Mouse (Mus musculus): ENCODE results near the gene D330020A13Rik. TPM values are rescaled to one million over a fixed set of nuclear protein-coding genes. Genes with fewer than 3 reads are reported as not detected.

Gene D330020A13Rik
- polyA plus RNA-seq, 1 experiment from 2014 or later = not detected

DNA sequence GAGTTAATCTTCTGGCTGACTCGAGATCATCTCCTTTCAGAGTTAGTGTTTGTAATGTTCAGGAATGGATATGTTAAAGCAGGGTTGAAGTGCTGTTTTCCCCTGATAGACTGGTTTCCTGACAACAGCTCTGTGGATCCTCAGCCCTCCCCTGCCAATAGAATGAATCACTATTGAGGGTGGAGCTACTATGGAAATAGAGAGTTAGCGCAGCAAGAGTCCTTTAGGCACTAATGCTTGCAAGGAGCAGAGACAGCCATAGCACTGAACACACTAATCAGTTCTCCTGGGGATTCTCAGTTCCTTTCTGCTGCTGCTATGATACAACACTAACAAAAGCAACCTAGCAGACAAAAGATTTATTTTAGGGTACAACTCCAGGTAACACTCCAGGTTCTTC lies 26.2 kb downstream of the D330020A13Rik start:
- Histone ChIP-seq H3K36me3 (ENCODE audit: insufficient read depth, low read length) (no peaks in the 10 kb centered on the region), H3K4me3 (ENCODE audit: low read depth, low read length) (no peak overlapping the region), H3K27me3 (replicated peaks; ENCODE audit: insufficient read depth, low read length) (no peaks in the 10 kb centered on the region), H3K27ac (ENCODE audit: low read length) (no peak overlapping the region), H3K9ac (replicated peaks; ENCODE audit: low read depth) (no peak overlapping the region), H3K4me2 (replicated peaks; ENCODE audit: low read depth, low read length) (no peak overlapping the region), H3K4me1 (ENCODE audit: insufficient read depth, low read depth, low read length) (no peaks in the 10 kb centered on the region), H3K9me3 (ENCODE audit: low read length) (no peaks in the 10 kb centered on the region)
- WGBS = 57% methylated on average over 2 of the region's 2 CpGs
- ATAC-seq (no peak), DNase-seq (ENCODE audit: low spot score) (no peak)
- TF ChIP-seq CTCF (IDR thresholded peaks at IDR 0.05) (no peak), EP300 (IDR thresholded peaks at IDR 0.05) (no peak)

DNA sequence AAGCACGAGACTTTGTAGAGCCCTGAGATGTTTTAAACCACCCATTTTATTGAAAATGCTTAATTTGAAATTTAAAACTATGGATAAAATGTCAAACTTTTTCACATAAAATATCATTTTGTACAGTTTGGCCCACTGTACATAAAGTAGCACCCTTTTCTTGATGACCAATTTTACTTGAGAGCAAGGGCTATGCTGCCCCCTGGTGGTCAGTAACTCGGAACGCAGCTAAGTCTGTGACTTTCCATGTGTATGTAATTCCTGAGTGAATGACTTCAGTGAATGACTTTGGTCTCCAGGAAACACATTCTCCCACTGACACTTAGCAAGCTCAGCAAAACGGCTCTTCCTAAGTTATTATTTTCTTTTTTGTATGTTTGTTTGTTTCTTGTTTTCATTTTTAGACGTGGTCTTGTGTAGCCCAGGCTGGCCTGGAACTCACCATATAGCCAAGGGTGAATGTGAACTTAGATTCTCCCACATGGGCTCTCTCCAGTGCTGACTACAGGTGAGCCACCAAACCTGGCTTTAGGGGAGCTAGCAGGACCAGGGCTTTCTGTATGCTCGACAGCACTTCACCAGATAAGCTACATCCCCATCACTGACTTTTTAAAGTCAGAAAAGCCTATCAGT lies 30.2 kb downstream of the D330020A13Rik start:
- H3K4me3 ChIP-seq (ENCODE audit: low read depth, low read length) = no peak overlapping the region
- TF ChIP-seq EP300 (IDR thresholded peaks at IDR 0.05) (no peak), CTCF (IDR thresholded peaks at IDR 0.05) (peak; percentile 93)
- H3K4me2 ChIP-seq (replicated peaks; ENCODE audit: low read depth, low read length) = no peak overlapping the region
- no peaks in the 10 kb centered on the region for H3K36me3 ChIP-seq (ENCODE audit: insufficient read depth, low read length)
- no peaks in the 10 kb centered on the region for H3K27me3 ChIP-seq (replicated peaks; ENCODE audit: insufficient read depth, low read length)
- no peaks in the 10 kb centered on the region for H3K9me3 ChIP-seq (ENCODE audit: low read length)
- peak; percentile 89 for DNase-seq (ENCODE audit: low spot score)
- H3K4me1 ChIP-seq (ENCODE audit: insufficient read depth, low read depth, low read length) = no peaks in the 10 kb centered on the region
- no peak overlapping the region for H3K27ac ChIP-seq (ENCODE audit: low read length)
- no peak overlapping the region for H3K9ac ChIP-seq (replicated peaks; ENCODE audit: low read depth)
- no peak for ATAC-seq
- 32% methylated on average over 6 of the region's 6 CpGs for WGBS

DNA sequence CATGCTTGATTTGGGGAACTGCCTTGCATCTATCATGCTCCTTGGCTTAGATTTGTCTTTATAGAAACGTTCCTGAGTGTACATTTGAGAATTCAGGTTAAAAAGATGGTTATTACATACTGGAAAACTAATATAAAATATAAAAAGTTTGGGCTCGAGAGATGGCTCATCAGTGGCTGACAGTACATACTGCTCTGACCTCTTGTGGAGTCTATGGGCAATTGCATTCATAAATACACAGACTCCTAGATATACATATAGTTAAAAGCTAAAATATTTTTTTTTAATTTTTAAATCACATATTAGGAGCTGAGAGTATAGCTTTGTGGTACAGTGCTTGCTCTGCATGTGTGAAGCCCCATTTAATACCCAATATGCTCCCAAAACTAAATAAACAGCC lies 38.2 kb downstream of the D330020A13Rik start:
- no peak overlapping the region for H3K9ac ChIP-seq (replicated peaks; ENCODE audit: low read depth)
- no peaks in the 10 kb centered on the region for H3K27me3 ChIP-seq (replicated peaks; ENCODE audit: insufficient read depth, low read length)
- no peak for ATAC-seq
- peaks cover 16% of the 10 kb centered on the region for H3K36me3 ChIP-seq (ENCODE audit: insufficient read depth, low read length)
- no peak for DNase-seq (ENCODE audit: low spot score)
- H3K27ac ChIP-seq (ENCODE audit: low read length) = no peak overlapping the region
- no peaks in the 10 kb centered on the region for H3K9me3 ChIP-seq (ENCODE audit: low read length)
- no peak for TF ChIP-seq EP300 (IDR thresholded peaks at IDR 0.05)
- TF ChIP-seq CTCF (IDR thresholded peaks at IDR 0.05) = 0 out of 2 replicates have a peak, but pooled peaks have one; percentile 7
- 74% methylated on average over 2 of the region's 2 CpGs for WGBS
- H3K4me3 ChIP-seq (ENCODE audit: low read depth, low read length) = no peak overlapping the region
- no peak overlapping the region for H3K4me2 ChIP-seq (replicated peaks; ENCODE audit: low read depth, low read length)
- no peaks in the 10 kb centered on the region for H3K4me1 ChIP-seq (ENCODE audit: insufficient read depth, low read depth, low read length)

DNA sequence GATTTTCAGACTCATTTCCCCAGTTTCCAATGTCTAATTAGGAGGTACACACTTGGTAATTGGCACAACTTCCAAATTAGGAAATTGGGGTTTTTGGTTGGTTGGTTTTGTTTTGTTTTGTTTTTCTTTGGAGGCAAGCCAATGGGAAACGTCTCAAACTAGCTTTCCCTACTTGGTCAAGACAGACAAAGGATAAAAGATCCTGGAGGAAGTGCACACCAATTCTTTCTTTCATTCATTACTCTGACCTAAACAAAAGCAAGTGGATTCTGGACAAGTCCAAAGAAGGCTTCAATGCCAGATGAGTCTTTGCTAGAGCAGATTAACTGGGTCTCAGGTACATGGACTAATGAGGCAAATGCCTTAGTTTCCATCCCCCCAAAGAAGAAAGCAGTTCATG lies 49.8 kb downstream of the D330020A13Rik start:
- H3K4me3 ChIP-seq (ENCODE audit: low read depth, low read length) = no peak overlapping the region
- no peaks in the 10 kb centered on the region for H3K4me1 ChIP-seq (ENCODE audit: insufficient read depth, low read depth, low read length)
- H3K27ac ChIP-seq (ENCODE audit: low read length) = no peak overlapping the region
- DNase-seq (ENCODE audit: low spot score) (no peak), ATAC-seq (no peak)
- H3K9ac ChIP-seq (replicated peaks; ENCODE audit: low read depth) = no peak overlapping the region
- WGBS = 42% methylated on average over 1 of the region's 1 CpGs
- H3K36me3 ChIP-seq (ENCODE audit: insufficient read depth, low read length) = peaks cover 6% of the 10 kb centered on the region; the same call in 1 of the 2 replicates
- TF ChIP-seq EP300 (IDR thresholded peaks at IDR 0.05) (no peak), CTCF (IDR thresholded peaks at IDR 0.05) (no peak)
- no peaks in the 10 kb centered on the region for H3K9me3 ChIP-seq (ENCODE audit: low read length)
- H3K27me3 ChIP-seq (replicated peaks; ENCODE audit: insufficient read depth, low read length) = no peaks in the 10 kb centered on the region
- H3K4me2 ChIP-seq (replicated peaks; ENCODE audit: low read depth, low read length) = no peak overlapping the region

Other genes with a start within 250 kb of the D330020A13Rik start
- gene Ninj2, start 201.0 kb upstream of the D330020A13Rik start, polyA plus RNA-seq (2015; fragmentation: Nextera tagmentation; extraction: Ambion mirVana) = 0.23 and 0.44 TPM in 2 replicates
- gene B4galnt3, start 195 bp downstream of the D330020A13Rik start, polyA plus RNA-seq (2015; fragmentation: Nextera tagmentation; extraction: Ambion mirVana) = 0.04 TPM in 1 of 2 replicates, not detected in the other
- gene Kdm5a, start 69.8 kb downstream of the D330020A13Rik start, polyA plus RNA-seq (2015; fragmentation: Nextera tagmentation; extraction: Ambion mirVana) = 32.7 and 35.3 TPM in 2 replicates
- 8.6 and 9.2 TPM in 2 replicates for gene Ccdc77, start 70.0 kb downstream of the D330020A13Rik start, polyA plus RNA-seq (2015; fragmentation: Nextera tagmentation; extraction: Ambion mirVana)
- gene Il17ra, start 168.9 kb downstream of the D330020A13Rik start, polyA plus RNA-seq (2015; fragmentation: Nextera tagmentation; extraction: Ambion mirVana) = 9.5 and 10.5 TPM in 2 replicates
- gene Tmem121b, start 199.4 kb downstream of the D330020A13Rik start, polyA plus RNA-seq (2015; fragmentation: Nextera tagmentation; extraction: Ambion mirVana) = 0.52 and 0.58 TPM in 2 replicates
- gene Hdhd5, start 237.0 kb downstream of the D330020A13Rik start, polyA plus RNA-seq (2015; fragmentation: Nextera tagmentation; extraction: Ambion mirVana) = 10.1 and 10.5 TPM in 2 replicates

Measured in lung, postnatal 0 days (tissue).